Mouse (Mus musculus) liver, adult 2 months (tissue): ENCODE results near the gene Cmklr1.

Experiments
- CTCF ChIP-seq: fragments of 200-500 bp; IDR thresholded peaks from 2 replicates; pipeline ENCODE4 v1.5.1; 2011; ENCODE audit warnings: low read depth, low read length, control low read depth
- POLR2A ChIP-seq: fragments of 200-500 bp; IDR thresholded peaks from 2 replicates; pipeline ENCODE4 v1.6.1; 2011; ENCODE audit warnings: low read length, control low read depth; ENCODE audit not compliant: insufficient read depth; ENCODE audit errors: extremely low read depth

GRCm38 (mm10) chr5:113678743-113679452 lies 28.7 kb upstream of the Cmklr1 start:
- TF ChIP-seq POLR2A: no peak
- TF ChIP-seq CTCF: no peak
